Mouse (Mus musculus) mesoderm, embryonic 11.5 days (tissue): ENCODE data around the gene Rnf212b.

Experiments used
- DNase-seq: peaks from one replicate; pipeline ENCODE4 v3.0.0-alpha.2; 2012; ENCODE audit warnings: low read depth, low spot score

Gene Rnf212b

GRCm38 (mm10) chr14:54795901-54796300, 18.0 kb upstream of the Rnf212b start:
- no peak for DNase-seq

- no peak for DNase-seq
Observed at GRCm38 (mm10) chr14:54796760-54797159, 17.2 kb upstream of the Rnf212b start.

DNA sequence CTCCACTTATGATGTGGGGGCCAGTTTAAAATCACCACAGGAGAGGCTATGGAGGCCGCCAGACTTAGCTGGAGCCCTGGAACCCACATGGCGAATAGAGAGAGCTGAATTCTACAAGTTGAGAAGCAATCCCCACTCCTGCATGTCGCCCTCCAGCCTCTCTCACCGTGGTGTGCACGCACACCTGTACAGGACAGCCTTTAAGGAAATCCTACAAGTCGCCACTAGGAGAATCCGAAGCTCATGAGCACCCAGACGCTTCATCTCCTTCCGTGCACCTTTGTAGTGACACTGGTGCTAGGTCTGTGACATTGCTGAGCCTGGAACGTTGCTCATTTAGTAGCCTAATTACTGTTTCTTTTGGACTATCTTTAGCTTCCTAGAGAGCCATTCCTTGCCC, 14.3 kb upstream of the Rnf212b start:
- DNase-seq = no peak

DNA sequence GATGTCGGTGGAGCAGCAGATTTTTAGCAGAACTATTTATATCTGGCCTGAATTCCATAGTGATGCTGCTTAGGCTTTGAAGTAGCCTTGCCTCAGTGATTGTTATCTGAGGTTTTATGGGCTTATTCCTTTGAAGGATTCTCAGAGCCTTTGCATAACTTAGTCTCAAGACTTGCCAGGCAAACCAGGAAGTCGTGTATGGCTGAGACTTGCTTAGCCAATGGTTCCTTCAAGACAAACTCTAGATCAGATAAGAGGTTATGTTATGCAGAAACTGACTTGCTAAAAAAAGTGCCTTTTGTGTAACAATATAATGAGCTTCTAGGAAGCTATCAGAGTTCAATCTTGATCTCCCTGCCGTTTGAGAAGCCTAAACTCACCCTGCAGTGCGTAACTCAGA, 11.5 kb upstream of the Rnf212b start:
- DNase-seq = no peak

GRCm38 (mm10) chr14:54806124-54806523, 7.8 kb upstream of the Rnf212b start:
- no peak for DNase-seq

DNA sequence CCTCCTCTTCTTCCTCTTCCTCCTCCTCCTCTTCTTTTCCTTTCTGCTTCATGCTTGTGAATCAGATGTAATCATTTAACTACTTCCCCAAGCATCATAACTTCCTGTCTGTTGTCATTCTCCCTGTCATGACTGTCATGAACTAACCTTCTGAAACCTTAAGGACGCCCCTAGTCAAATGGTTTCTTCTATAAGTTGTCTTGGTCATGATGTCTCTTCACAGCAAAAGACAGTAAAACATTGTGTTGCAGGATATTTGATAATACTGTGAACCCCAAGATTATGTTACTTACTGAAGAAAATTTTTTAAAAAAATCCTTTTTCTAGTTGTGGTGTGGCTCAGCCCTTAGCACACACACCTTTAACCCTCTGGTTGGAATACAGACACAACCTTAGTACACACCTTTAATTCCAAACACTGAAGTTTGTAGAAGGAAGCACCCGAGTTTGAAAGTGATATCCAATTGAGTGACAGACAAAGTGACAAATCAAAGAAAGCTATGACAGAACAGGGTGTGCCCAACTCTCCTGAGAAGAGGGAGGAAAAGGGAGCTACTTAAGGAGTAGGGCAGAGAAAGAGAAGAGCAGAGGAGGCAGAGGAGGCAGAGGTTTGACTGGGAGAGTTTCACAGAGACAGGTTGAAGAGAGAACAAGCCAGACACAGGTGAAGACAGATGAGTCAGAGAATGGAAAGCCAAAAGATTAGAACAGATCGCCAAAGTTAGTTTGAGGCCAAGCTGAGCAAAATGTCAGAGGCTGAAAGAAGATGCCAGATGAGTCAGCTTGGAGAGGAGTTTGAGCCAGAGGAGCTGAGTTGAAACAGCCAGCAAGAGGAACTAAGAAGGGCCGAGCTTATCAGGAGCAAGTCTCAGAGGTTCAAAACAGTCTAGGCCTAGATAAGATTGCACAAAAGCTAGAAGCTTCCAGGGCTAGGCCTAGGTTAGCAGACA, 4.9 kb upstream of the Rnf212b start:
- no peak for DNase-seq

DNA sequence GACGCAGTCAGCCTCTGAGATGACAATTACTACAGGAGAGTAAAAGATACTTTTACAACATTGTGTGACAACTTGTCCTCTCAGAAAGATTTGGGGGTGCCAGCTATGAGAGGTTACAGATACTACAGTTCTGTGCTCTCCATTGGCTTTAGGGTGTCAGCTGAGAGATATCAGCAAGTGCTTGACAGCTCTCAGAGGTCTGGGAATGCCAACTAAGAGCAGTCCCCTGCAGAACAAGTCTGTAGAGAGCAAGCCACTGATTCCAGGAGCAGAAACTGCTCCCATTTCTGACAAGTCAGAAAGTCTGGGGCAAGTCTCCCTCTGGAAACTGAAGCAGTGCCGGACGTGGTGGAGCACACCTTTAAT, 4.3 kb upstream of the Rnf212b start:
- no peak for DNase-seq

GRCm38 (mm10) chr14:54815737-54816136, 1.8 kb downstream of the Rnf212b start:
- DNase-seq = no peak

DNA sequence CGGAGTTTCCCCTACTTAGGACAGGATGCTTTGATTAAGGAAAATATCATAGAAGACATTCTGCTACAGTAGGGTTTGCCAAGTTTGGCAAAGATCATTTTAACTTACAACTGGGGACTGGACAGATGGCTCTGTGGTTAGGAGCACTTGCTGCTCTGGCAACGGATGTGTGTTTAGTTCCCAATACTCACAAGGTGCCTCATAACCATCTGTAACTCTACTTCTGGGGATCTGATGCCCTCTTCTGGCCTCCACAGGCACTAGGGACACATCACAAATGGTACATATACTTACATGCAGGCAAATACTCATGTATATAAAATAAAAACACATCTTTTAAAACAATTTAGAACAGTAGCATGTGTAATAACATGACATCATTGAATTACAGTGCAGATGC, 3.9 kb downstream of the Rnf212b start:
- DNase-seq = peak; percentile 17

GRCm38 (mm10) chr14:54822301-54822700, 8.4 kb downstream of the Rnf212b start:
- no peak for DNase-seq

DNA sequence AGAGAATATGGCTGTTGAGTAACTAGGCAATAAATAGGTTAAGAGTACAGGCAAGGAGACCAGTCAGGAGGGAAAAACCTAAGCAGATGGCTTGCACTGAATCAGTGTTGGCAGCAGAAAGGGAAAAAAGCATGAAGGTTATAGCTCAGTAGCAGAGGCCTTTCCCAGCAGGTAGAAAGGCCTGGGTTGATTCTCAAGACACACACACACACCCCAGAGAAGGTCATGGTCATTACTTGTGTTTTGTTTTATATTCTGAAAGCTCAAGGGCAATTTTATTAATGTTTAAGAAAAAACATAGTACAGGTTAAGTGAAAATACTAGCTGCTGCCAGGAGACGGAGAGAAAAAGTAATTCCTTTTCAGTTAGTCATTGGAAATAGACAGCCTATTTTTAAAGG, 9.8 kb downstream of the Rnf212b start:
- DNase-seq = no peak

GRCm38 (mm10) chr14:54843461-54843860, 29.5 kb downstream of the Rnf212b start:
- peak; percentile 66 for DNase-seq

GRCm38 (mm10) chr14:54855726-54856125, 41.8 kb downstream of the Rnf212b start:
- no peak for DNase-seq

DNA sequence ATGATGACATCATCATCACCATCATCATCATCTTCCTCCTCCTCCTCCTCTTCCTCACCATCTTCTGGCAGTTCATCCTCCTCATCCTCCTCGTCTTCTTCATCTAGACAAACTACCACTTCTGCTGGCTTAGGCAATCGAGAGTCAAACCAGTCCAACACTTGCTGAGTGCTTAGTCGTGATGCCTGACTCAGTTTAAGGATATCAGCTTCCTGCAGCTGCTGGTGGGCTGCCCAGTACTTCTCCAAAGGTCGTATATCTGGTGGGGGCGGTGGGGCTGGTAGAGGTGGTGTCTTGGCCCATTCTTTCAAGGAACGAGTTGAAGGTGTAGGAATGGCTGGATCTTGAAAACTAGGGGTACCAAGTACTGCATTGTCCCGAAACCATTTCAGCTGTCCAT, 42.8 kb downstream of the Rnf212b start:
- no peak for DNase-seq

- DNase-seq = no peak
Observed at GRCm38 (mm10) chr14:54857891-54858290, 44.0 kb downstream of the Rnf212b start.

DNA sequence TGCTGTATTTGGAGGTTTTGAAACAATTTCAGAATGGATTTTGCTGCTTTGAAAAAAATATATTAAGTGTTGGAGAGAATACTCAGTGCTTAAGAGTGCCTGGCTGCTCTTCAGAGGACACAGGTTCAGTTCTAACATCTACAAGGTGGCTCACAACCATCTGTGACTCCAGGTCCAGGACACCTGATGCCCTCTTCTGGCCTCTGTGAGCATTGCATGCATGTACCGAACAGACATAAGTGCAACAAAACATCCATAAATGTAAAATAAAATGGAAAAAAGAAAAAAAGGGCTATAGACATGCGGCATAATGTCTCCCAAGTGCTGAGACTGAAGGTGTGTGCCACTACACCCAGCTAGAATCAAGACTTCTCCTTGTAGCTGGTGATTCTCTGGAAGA, 46.6 kb downstream of the Rnf212b start:
- DNase-seq = peak; percentile 52

GRCm38 (mm10) chr14:54863501-54864312, 49.8 kb downstream of the Rnf212b start:
- DNase-seq = peak; percentile 94

DNA sequence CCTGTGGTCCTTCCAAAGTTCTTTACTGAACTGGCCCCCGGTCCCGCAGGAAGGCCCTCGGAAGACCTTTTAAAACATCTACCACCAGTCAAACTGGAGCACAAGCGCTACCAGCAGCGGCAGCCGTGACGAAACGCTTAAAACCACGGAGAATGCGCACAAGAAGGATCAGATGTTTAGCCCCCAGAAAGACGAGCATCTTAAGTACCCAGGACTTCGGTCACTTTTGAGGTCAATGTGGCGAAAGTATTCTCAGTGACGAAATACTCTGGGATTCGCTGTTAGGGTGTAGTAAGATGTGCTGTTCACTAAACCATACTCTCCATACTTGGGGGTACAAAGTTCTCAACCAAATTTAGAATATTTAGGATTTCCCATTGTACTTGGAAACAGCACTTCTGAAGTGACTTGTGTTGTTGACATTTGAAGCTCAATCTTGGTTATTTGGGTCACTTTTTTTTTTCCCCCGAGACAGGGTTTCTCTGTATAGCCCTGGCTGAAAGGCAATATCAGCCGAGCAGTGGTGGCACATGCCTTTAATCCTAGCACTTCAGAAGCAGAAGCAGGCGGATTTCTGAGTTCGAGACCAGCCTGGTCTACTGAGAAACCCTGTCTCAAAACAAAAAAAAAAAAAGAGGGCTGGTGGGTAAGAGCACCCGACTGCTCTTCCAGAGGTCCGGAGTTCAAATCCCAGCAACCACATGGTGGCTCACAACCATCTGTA, 50.5 kb downstream of the Rnf212b start:
- no peak for DNase-seq

GRCm38 (mm10) chr14:54865626-54866025, 51.7 kb downstream of the Rnf212b start:
- DNase-seq = no peak

GRCm38 (mm10) chr14:54866268-54866667, 52.3 kb downstream of the Rnf212b start:
- DNase-seq = no peak

GRCm38 (mm10) chr14:54866936-54867335, 53.0 kb downstream of the Rnf212b start:
- no peak for DNase-seq

GRCm38 (mm10) chr14:54868026-54868425, 54.1 kb downstream of the Rnf212b start:
- no peak for DNase-seq
